Mouse (Mus musculus) hindbrain, embryonic 12.5 days (tissue): ENCODE results near the gene Vmp1. TPM values are rescaled to one million over a fixed set of nuclear protein-coding genes. Genes with fewer than 3 reads are reported as not detected.

Source experiments
- ATAC-seq: fragments of 200-750 bp; cut with Nextera tagmentation; 2 replicates; pipeline ENCODE4 v1.8.0; 2017; ENCODE audit warnings: moderate TSS enrichment; ENCODE audit not compliant: low FRiP score
- H3K27ac ChIP-seq: fragments of 300-500 bp; sonication (generic); 2 replicates; pipeline ENCODE4 v1.5.1; 2016; ENCODE audit warnings: mild to moderate bottlenecking
- H3K27me3 ChIP-seq: fragments of 300-500 bp; sonication (generic); 2 replicates; pipeline ENCODE4 v1.6.1; 2016; ENCODE audit warnings: mild to moderate bottlenecking
- H3K36me3 ChIP-seq: fragments of 300-500 bp; sonication (generic); 2 replicates; pipeline ENCODE4 v1.6.1; 2016; ENCODE audit warnings: mild to moderate bottlenecking
- H3K4me1 ChIP-seq: fragments of 300-500 bp; sonication (generic); 2 replicates; pipeline ENCODE4 v1.6.1; 2016
- H3K4me2 ChIP-seq: fragments of 300-500 bp; sonication (generic); replicated peaks from 2 replicates; pipeline ENCODE4 v1.6.1; 2016; ENCODE audit warnings: mild to moderate bottlenecking
- H3K4me3 ChIP-seq: fragments of 300-500 bp; sonication (generic); 2 replicates; pipeline ENCODE4 v1.5.1; 2016; ENCODE audit warnings: mild to moderate bottlenecking
- H3K9ac ChIP-seq: fragments of 300-500 bp; sonication (generic); 2 replicates; pipeline ENCODE4 v1.6.1; 2016; ENCODE audit warnings: mild to moderate bottlenecking, moderate library complexity
- H3K9me3 ChIP-seq: fragments of 300-500 bp; sonication (generic); replicated peaks from 2 replicates; pipeline ENCODE4 v1.6.1; 2016; ENCODE audit warnings: mild to moderate bottlenecking
- WGBS: fragments of 180-500 bp; shearing (Covaris S2); methylation state at CpG from one replicate; pipeline ENCODE4 v1.1.7; 2016; 5-methylcytosine and 5-hydroxymethylcytosine counted together
- polyA plus RNA-seq: library from polyadenylated mRNA; unstranded; fragments of >200 nt; fragmentation: Nextera tagmentation; extraction: Ambion mirVana; gene quantifications from 2 replicates; pipeline ENCODE4 v1.2.1, GENCODE M21; 2016

The Vmp1 gene
- polyA plus RNA-seq, 1 experiment from 2014 or later, result 90.0 TPM

GRCm38 (mm10) chr11:86578809-86579730 is 104.6 kb downstream of the Vmp1 start:
- peak overlapping the region; percentile 8; the same call in 1 of the 2 replicates for H3K9ac ChIP-seq
- H3K9me3 ChIP-seq, result no peaks in the 10 kb centered on the region
- H3K4me2 ChIP-seq, result no peak overlapping the region
- 76% methylated on average over 25 of the region's 25 CpGs for WGBS
- H3K4me3 ChIP-seq, result no peak overlapping the region
- H3K27me3 ChIP-seq, result no peaks in the 10 kb centered on the region
- no peak for ATAC-seq
- H3K27ac ChIP-seq, result no peak overlapping the region
- H3K4me1 ChIP-seq, result peaks cover 5% of the 10 kb centered on the region; the same call in 1 of the 2 replicates
- H3K36me3 ChIP-seq, result 0 out of 2 replicates have a peak, but pooled peaks cover 5% of the 10 kb centered on the region

DNA sequence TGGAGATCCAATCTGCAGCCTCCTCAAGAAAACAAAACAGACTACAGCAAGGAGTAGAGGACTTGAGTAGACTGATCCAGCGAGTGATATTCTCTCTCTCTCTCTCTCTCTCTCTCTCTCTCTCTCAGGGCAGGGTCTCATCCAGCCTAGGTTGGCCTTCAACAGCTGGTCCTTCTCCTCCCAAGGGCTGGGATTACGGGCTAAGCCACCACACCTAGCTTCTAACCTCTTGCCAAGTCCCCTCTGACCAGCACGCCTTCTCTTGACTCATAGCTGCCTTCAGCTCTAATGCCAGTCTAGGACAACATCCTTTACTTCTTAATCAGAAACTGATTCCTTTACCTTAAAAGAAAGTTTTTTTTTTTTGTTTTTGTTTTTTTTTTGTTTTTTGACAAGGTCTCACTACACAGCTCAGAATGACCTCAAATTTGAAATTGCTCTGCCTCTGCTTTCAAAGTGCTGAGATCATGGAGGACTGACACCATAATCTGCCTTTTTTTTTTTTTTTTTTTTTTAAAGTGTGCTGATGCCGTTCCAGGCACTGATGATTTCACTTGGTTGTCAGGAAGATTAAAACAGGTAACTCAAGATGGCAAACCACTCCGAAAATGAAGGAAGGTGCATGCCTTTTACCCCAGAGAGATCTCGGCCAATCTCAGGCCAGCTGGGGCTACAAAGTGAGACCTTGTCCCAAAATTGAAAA is 105.4 kb downstream of the Vmp1 start:
- H3K27me3 ChIP-seq, result no peaks in the 10 kb centered on the region
- H3K4me2 ChIP-seq, result no peak overlapping the region
- H3K4me1 ChIP-seq, result peaks cover 5% of the 10 kb centered on the region; the same call in 1 of the 2 replicates
- no peaks in the 10 kb centered on the region for H3K9me3 ChIP-seq
- H3K4me3 ChIP-seq, result no peak overlapping the region
- WGBS, result 82% methylated on average over 6 of the region's 6 CpGs
- no peak for ATAC-seq
- H3K9ac ChIP-seq, result no peak overlapping the region
- 0 out of 2 replicates have a peak, but pooled peaks cover 5% of the 10 kb centered on the region for H3K36me3 ChIP-seq
- H3K27ac ChIP-seq, result no peak overlapping the region

DNA sequence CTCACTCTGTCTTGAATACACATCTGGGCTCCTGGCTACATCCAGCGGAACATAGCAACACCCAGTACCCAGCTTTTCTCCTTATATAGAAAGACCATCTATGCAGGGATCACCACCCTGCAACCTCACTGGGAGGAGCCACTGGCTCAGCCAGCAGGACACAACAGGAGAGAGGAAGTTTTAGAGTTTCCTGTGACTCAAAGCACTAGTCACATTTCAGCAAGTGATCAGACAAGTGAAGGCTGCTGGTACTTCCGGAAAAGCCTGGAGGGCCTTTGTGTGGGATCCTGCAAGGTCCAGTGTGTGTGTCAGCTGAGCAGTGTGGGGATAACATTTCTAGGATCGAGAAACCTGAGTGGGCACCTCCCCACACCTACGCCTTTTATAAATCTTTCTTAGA is 106.4 kb downstream of the Vmp1 start:
- Histone ChIP-seq H3K27me3 (no peaks in the 10 kb centered on the region), H3K36me3 (0 out of 2 replicates have a peak, but pooled peaks cover 4% of the 10 kb centered on the region), H3K27ac (no peak overlapping the region), H3K9me3 (no peaks in the 10 kb centered on the region), H3K9ac (no peak overlapping the region), H3K4me2 (no peak overlapping the region), H3K4me3 (no peak overlapping the region), H3K4me1 (peaks cover 5% of the 10 kb centered on the region; the same call in 1 of the 2 replicates)
- WGBS, result 76% methylated on average over 4 of the region's 4 CpGs
- no peak for ATAC-seq

DNA sequence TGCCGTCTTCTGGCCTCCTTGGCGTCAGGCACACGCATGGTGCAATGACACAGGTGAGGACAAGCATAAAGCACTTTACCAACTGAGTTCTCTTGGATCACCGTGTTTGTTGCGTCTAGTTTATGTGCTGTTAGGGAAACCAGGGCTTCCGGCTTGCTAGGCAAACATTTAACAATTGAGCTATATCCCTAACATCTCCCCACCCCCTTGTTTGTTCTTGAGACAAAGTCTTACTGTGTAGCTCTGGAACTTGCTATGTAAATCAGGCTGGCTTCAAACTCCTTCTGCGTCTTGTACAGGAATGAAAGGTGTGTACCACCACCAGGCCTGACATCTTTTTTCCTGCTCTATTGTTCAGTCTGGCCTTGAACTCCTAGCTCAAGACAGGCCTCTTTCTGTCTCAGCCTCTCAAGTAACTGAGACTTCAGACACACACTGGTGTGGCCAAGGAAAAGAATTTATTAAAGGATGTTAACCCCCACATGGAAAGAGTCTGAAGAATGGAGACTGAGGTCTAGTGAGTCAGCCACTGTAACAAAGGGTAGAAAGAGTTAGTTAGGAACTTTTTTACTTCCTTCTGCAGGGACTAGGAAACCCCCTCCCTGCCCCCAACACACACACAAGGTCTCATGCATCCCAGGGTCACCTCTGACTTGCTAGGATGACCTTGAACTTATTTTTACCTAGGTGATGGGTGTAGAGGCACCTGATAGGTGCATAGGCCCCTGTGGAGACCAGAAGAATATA is 107.8 kb downstream of the Vmp1 start:
- Histone ChIP-seq H3K27me3 (no peaks in the 10 kb centered on the region), H3K36me3 (no peaks in the 10 kb centered on the region), H3K4me3 (no peak overlapping the region), H3K27ac (no peak overlapping the region), H3K4me2 (no peak overlapping the region), H3K9ac (no peak overlapping the region), H3K4me1 (peaks cover 14% of the 10 kb centered on the region), H3K9me3 (no peaks in the 10 kb centered on the region)
- 84% methylated on average over 7 of the region's 7 CpGs for WGBS
- ATAC-seq, result no peak

DNA sequence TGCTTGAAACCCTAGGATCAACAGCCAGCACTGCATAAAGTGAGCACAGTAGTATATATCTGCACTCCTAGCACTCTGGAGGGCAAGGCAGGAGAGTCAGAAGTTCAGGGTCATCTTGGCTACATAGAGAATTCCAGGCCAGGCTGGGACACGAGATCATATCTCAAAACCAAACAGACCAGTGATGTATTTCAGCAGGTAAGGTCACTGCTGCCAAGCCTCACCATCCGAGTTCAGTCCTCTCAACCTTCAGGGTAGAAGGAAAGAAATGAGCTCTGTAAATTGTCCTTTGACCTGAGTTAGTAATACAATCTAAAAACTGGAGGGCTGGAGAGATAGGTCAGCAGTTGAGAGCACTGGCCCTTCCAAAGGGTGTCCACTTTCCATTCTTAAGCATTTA is 109.2 kb downstream of the Vmp1 start:
- 66% methylated on average over 2 of the region's 2 CpGs for WGBS
- H3K36me3 ChIP-seq, result no peaks in the 10 kb centered on the region
- no peak overlapping the region for H3K27ac ChIP-seq
- H3K9me3 ChIP-seq, result no peaks in the 10 kb centered on the region
- H3K4me1 ChIP-seq, result peaks cover 15% of the 10 kb centered on the region
- H3K27me3 ChIP-seq, result no peaks in the 10 kb centered on the region
- ATAC-seq, result no peak
- H3K4me3 ChIP-seq, result no peak overlapping the region
- H3K9ac ChIP-seq, result no peak overlapping the region
- no peak overlapping the region for H3K4me2 ChIP-seq

- H3K36me3 ChIP-seq, result no peaks in the 10 kb centered on the region
- 92% methylated on average over 6 of the region's 6 CpGs for WGBS
- H3K9me3 ChIP-seq, result no peaks in the 10 kb centered on the region
- no peak overlapping the region for H3K27ac ChIP-seq
- H3K27me3 ChIP-seq, result no peaks in the 10 kb centered on the region
- H3K9ac ChIP-seq, result no peak overlapping the region
- no peak overlapping the region for H3K4me3 ChIP-seq
- no peak overlapping the region for H3K4me2 ChIP-seq
- ATAC-seq, result no peak
- peaks cover 15% of the 10 kb centered on the region for H3K4me1 ChIP-seq
These were observed 109.9 kb downstream of the Vmp1 start for GRCm38 (mm10) chr11:86573646-86574231.

DNA sequence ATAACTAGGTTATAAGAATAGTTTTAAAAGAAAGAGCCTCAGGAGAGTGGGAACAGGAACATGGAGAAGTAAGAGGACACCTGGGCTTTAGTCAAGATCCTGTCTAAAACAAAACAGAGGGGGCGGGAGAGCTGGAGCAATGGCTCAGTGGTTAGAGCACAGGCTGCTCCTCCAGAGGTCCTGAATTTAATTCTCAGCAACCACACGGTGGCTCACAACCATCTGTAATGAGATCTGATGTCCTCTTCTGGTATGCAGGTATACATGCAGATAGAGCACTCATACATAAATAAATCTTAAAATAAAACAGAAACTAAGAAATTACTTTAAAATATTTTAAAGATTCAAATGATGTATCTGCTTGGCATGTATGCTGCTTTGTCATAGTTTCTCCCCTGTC is 111.0 kb downstream of the Vmp1 start:
- WGBS, result 76% methylated on average over 2 of the region's 2 CpGs
- no peak overlapping the region for H3K4me2 ChIP-seq
- H3K27me3 ChIP-seq, result no peaks in the 10 kb centered on the region
- no peaks in the 10 kb centered on the region for H3K9me3 ChIP-seq
- peaks cover 13% of the 10 kb centered on the region for H3K4me1 ChIP-seq
- H3K36me3 ChIP-seq, result no peaks in the 10 kb centered on the region
- ATAC-seq, result no peak
- H3K9ac ChIP-seq, result no peak overlapping the region
- no peak overlapping the region for H3K4me3 ChIP-seq
- no peak overlapping the region for H3K27ac ChIP-seq

DNA sequence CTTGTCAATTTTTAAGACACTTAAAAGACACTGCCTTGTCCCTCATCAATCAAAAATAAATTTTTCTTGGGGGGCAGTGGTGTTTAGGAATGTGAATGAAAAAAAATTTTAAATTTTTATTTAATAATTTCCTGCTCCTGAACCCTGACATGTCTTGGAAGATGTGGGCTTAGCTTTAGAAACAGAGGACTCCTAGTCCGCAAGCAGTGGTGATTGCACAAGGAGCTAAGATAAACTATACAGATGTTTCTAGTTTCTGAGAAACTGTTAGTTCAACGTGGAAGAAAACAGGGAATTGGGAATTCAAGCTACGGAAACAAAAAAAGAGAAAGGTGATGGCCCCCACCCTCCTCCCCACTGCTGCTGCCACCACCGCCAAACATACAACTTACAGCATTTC is 111.8 kb downstream of the Vmp1 start:
- H3K9ac ChIP-seq, result no peak overlapping the region

GRCm38 (mm10) chr11:86571047-86571855 is 112.4 kb downstream of the Vmp1 start:
- Histone ChIP-seq H3K27ac (peak overlapping the region; percentile 57), H3K27me3 (no peaks in the 10 kb centered on the region), H3K36me3 (no peaks in the 10 kb centered on the region), H3K9me3 (no peaks in the 10 kb centered on the region), H3K4me1 (peaks cover 10% of the 10 kb centered on the region), H3K9ac (no peak overlapping the region), H3K4me3 (no peak overlapping the region), H3K4me2 (peak overlapping the region; percentile 21; the same call in 1 of the 2 replicates)
- 43% methylated on average over 15 of the region's 15 CpGs for WGBS
- no peak for ATAC-seq

More for the DNA sequence above, 111.8 kb downstream of the Vmp1 start:
- Histone ChIP-seq H3K4me3 (no peak overlapping the region), H3K4me2 (no peak overlapping the region), H3K9me3 (no peaks in the 10 kb centered on the region), H3K27ac (0 out of 2 replicates have a peak overlapping the region, but pooled peaks have one; percentile 57), H3K36me3 (no peaks in the 10 kb centered on the region), H3K4me1 (peaks cover 13% of the 10 kb centered on the region), H3K27me3 (no peaks in the 10 kb centered on the region)
- WGBS, result 70% methylated on average over 4 of the region's 4 CpGs
- no peak for ATAC-seq

GRCm38 (mm10) chr11:86570261-86570746 is 113.3 kb downstream of the Vmp1 start:
- Histone ChIP-seq H3K4me1 (peaks cover 10% of the 10 kb centered on the region), H3K4me2 (no peak overlapping the region), H3K27ac (0 out of 2 replicates have a peak overlapping the region, but pooled peaks have one; percentile 9), H3K4me3 (no peak overlapping the region), H3K27me3 (no peaks in the 10 kb centered on the region), H3K9me3 (no peaks in the 10 kb centered on the region), H3K36me3 (no peaks in the 10 kb centered on the region), H3K9ac (no peak overlapping the region)
- 60% methylated on average over 9 of the region's 9 CpGs for WGBS
- ATAC-seq, result no peak

- 75% methylated on average over 3 of the region's 3 CpGs for WGBS
- Histone ChIP-seq H3K9me3 (no peaks in the 10 kb centered on the region), H3K4me3 (no peak overlapping the region), H3K9ac (no peak overlapping the region), H3K4me1 (peaks cover 10% of the 10 kb centered on the region), H3K36me3 (no peaks in the 10 kb centered on the region), H3K27me3 (no peaks in the 10 kb centered on the region), H3K4me2 (no peak overlapping the region), H3K27ac (no peak overlapping the region)
- ATAC-seq, result no peak
These were observed 115.2 kb downstream of the Vmp1 start for GRCm38 (mm10) chr11:86568425-86568824.
